Mouse (Mus musculus): ENCODE results near the gene Phrf1. TPM values are rescaled to one million over a fixed set of nuclear protein-coding genes. Genes with fewer than 3 reads are reported as not detected.

Gene Phrf1
- total and polyA plus RNA-seq, 2 experiments, result 8.1 to 9.2 TPM

DNA sequence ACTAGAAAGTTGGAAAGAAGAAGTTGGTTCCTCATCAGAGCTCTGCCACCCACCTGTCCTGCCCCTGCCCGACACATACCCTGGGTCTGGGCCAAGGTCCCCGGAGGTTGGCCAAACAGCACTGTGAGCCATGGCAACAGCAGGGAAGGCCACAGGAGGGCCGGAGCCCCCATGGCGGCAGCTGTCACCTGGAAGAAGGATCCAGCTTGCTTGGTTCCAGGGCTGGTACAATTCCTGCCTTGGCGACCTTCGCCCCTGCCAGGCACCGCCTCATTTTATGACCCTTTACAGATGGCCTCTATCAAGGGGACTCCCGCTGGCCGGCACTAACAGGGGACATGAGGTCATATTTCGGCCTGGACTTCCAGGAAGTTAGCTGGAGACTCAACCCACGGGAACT is 48.0 kb downstream of the Phrf1 start, which contains the start of gene Cdhr5:
Cdhr5 (minus strand) TSS at position 241 of the 400 bp plus-strand sequence.
- peak; percentile 68 for DNase-seq (ENCODE audit: extremely low read depth, low read depth, low spot score)
- 25% methylated on average over 11 of the region's 11 CpGs for WGBS
- H3K27me3 ChIP-seq (ENCODE audit: control insufficient read depth, insufficient read depth, low read length), result peaks cover 5% of the 10 kb centered on the region; the same call in 1 of the 2 replicates

DNA sequence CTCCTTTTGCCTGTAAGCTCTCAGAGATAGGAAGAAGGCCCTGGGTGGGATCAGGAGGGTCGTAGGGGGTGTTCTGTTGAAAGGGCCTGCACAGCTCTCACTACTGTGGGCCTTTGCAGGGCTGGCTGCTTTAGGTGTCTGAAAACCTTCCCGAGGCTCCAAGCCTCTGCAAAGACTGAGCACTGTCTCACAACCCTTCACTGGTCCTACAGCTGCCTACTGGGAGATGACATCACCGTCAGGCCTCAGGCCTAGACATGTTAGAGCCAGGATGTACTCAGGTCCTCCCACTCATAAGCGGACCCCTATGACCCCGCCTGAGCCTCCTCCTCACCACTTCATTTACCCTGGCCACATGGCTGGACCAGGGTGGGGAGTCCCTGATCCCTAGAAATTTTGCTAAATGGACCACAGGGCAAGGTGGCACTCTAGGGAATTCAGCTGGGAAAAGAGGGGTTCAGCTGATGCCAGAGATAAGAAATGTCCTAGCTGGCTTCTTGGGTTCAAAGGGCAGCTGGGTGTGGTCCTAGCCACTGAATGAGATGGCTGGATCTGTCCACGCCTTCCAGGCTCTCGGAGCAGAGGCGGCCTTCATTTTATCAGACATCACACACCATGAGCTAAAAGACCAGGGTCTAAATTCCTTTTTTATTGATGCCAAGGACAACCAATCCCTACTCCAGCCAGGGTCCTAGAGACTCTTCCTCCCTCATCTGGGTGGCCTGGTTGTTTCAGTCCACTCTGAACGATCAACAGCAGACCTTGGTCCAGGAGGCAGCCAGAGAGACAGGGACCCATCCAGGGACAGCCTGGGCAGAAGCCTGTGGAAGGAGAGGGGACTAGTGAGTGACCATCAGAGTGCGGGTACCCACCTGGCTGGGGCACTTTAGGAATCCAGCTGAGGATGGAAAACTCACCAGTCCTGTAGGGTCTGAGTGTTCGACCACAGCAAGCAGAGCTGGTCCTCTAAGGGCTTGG is 49.4 kb downstream of the Phrf1 start:
- no peak overlapping the region for H3K9ac ChIP-seq (ENCODE audit: low read depth, low read length)
- 90% methylated on average over 11 of the region's 11 CpGs for WGBS
- no peak for DNase-seq (ENCODE audit: extremely low read depth, low read depth, low spot score)
- no peaks in the 10 kb centered on the region; the same call in 1 of the 2 replicates for H3K79me2 ChIP-seq (ENCODE audit: control insufficient read depth, insufficient read depth, low read length)
- peaks cover 5% of the 10 kb centered on the region; the same call in 1 of the 2 replicates for H3K27me3 ChIP-seq (ENCODE audit: control insufficient read depth, insufficient read depth, low read length)
- H3K4me3 ChIP-seq (ENCODE audit: insufficient read depth, low read depth, low read length), result no peak overlapping the region
- H3K36me3 ChIP-seq (ENCODE audit: control insufficient read depth, insufficient read depth, low read length), result no peaks in the 10 kb centered on the region
- no peak for TF ChIP-seq POLR2A (IDR thresholded peaks at IDR 0.05; ENCODE audit: extremely low read depth, insufficient read depth, low read length)
- TF ChIP-seq CTCF (IDR thresholded peaks at IDR 0.05; ENCODE audit: low read depth, low read length), result no peak
- no peak overlapping the region for H3K27ac ChIP-seq (replicated peaks; ENCODE audit: insufficient read depth, low read depth, low read length)
- peaks cover 5% of the 10 kb centered on the region; the same call in 1 of the 2 replicates for H3K4me1 ChIP-seq (ENCODE audit: control insufficient read depth, insufficient read depth, low read length)

More for the DNA sequence above, 48.0 kb downstream of the Phrf1 start, which contains the start of gene Cdhr5:
- no peak for TF ChIP-seq POLR2A (IDR thresholded peaks at IDR 0.05; ENCODE audit: extremely low read depth, insufficient read depth, low read length)
- no peak for TF ChIP-seq CTCF (IDR thresholded peaks at IDR 0.05; ENCODE audit: low read depth, low read length)
- Histone ChIP-seq H3K36me3 (ENCODE audit: control insufficient read depth, insufficient read depth, low read length) (no peaks in the 10 kb centered on the region), H3K4me3 (ENCODE audit: insufficient read depth, low read depth, low read length) (peak within 1 kb of the TSS; percentile 91), H3K27ac (replicated peaks; ENCODE audit: insufficient read depth, low read depth, low read length) (peak within 1 kb of the TSS; percentile 80), H3K9ac (ENCODE audit: low read depth, low read length) (peak within 1 kb of the TSS; percentile 86), H3K79me2 (ENCODE audit: control insufficient read depth, insufficient read depth, low read length) (no peaks in the 10 kb centered on the region; the same call in 1 of the 2 replicates), H3K4me1 (ENCODE audit: control insufficient read depth, insufficient read depth, low read length) (peaks cover 5% of the 10 kb centered on the region; the same call in 1 of the 2 replicates)

DNA sequence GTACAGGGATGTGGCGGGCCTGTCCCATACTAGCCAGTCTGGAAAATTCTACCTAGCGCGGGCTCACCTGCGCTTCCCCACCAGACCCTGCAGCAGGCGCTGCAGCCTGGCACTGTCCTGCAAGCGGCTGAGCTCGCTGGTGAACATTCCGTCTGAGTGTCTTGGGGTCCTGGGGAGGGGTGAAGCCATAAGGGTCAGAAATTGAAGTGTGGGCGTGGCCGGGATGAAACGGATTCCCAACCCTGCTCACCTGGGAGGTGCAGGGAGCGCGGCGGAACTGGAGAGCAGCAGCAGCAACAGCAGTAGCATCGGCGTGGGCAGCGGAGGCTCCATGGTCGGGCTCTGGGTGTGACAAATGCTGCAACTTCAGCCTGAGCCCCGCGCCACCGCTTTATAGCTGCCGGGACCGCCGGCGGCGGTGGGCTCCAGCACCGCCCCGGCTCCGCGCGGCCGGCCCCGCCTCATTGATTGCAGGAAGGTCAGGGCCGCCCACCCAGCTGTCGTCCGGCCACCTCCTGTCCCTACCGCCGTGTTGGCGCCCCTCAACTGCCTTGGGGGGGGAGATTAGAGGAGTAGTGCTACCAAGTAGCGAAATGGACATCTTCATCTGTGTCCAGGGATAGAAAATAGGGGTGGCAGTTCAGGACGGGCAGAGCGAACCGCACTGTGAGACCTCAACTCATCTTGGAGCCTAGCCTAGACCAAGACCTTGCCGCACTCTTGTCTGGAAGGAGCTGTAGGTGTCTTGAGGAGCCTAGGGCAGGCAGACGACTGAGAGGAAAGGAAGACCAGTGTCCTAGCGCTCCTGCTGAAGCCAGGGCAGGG is 50.4 kb downstream of the Phrf1 start, which contains the start of gene Sct:
Sct (minus strand) TSS at position 368 of the 825 bp plus-strand sequence.
- Histone ChIP-seq H3K36me3 (ENCODE audit: control insufficient read depth, insufficient read depth, low read length) (no peaks in the 10 kb centered on the region), H3K27me3 (ENCODE audit: control insufficient read depth, insufficient read depth, low read length) (peaks cover 5% of the 10 kb centered on the region; the same call in 1 of the 2 replicates), H3K27ac (replicated peaks; ENCODE audit: insufficient read depth, low read depth, low read length) (no peak within 1 kb of the TSS), H3K4me3 (ENCODE audit: insufficient read depth, low read depth, low read length) (peak within 1 kb of the TSS; percentile 20; the same call in 1 of the 2 replicates), H3K9ac (ENCODE audit: low read depth, low read length) (no peak within 1 kb of the TSS), H3K79me2 (ENCODE audit: control insufficient read depth, insufficient read depth, low read length) (no peaks in the 10 kb centered on the region; the same call in 1 of the 2 replicates), H3K4me1 (ENCODE audit: control insufficient read depth, insufficient read depth, low read length) (peaks cover 5% of the 10 kb centered on the region; the same call in 1 of the 2 replicates)
- TF ChIP-seq CTCF (IDR thresholded peaks at IDR 0.05; ENCODE audit: low read depth, low read length) (peak; percentile 58), POLR2A (IDR thresholded peaks at IDR 0.05; ENCODE audit: extremely low read depth, insufficient read depth, low read length) (no peak)
- no peak for DNase-seq (ENCODE audit: extremely low read depth, low read depth, low spot score)
- 16% methylated on average over 46 of the region's 46 CpGs for WGBS

DNA sequence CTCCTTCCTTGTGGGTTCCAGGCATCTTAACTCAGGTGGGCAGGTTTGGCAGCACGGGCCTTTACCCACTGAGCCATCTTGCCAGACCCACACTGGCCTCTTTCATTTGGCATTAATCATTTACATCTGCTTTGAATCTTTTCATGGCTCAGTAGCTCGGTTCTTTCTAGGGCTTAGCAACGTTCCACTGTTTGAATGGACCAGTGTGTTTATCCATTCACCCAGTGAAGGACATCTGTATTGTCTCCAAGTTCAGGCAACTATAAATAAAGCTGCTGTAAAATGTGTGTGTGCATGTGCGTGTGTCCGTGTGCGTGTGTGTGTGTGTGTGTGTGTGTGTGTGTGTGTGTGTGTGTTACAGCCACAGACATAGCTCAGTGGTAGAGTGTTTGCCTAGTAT is 52.9 kb downstream of the Phrf1 start:
- Histone ChIP-seq H3K4me3 (ENCODE audit: insufficient read depth, low read depth, low read length) (no peak overlapping the region), H3K4me1 (ENCODE audit: control insufficient read depth, insufficient read depth, low read length) (no peaks in the 10 kb centered on the region), H3K36me3 (ENCODE audit: control insufficient read depth, insufficient read depth, low read length) (no peaks in the 10 kb centered on the region), H3K27ac (replicated peaks; ENCODE audit: insufficient read depth, low read depth, low read length) (no peak overlapping the region), H3K9ac (ENCODE audit: low read depth, low read length) (no peak overlapping the region), H3K27me3 (ENCODE audit: control insufficient read depth, insufficient read depth, low read length) (peaks cover 5% of the 10 kb centered on the region; the same call in 1 of the 2 replicates), H3K79me2 (ENCODE audit: control insufficient read depth, insufficient read depth, low read length) (no peaks in the 10 kb centered on the region)
- 92% methylated on average over 6 of the region's 6 CpGs for WGBS
- TF ChIP-seq POLR2A (IDR thresholded peaks at IDR 0.05; ENCODE audit: extremely low read depth, insufficient read depth, low read length) (no peak), CTCF (IDR thresholded peaks at IDR 0.05; ENCODE audit: low read depth, low read length) (no peak)
- DNase-seq (ENCODE audit: extremely low read depth, low read depth, low spot score), result no peak

DNA sequence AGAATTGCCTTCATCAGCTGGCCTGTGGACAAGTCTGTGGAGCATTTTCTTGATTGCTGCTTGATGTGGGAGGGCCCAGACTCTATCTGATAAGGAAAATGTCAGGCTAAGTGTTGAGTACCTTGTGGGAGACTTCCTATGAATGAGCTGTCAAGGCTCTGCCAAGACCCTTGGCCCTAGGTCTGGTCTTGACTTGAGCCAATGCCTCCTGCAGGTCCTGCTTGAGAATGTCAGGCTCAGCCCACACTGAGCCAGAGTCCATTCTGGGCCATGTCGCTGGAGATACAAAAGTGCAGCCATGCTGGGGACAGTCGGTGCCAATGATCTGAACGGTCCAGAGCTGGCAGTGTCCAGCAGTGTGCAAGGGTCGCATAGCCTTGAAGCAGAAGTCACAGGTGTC is 54.2 kb downstream of the Phrf1 start:
- peaks cover 5% of the 10 kb centered on the region; the same call in 1 of the 2 replicates for H3K27me3 ChIP-seq (ENCODE audit: control insufficient read depth, insufficient read depth, low read length)

More for the DNA sequence above, 54.2 kb downstream of the Phrf1 start:
- Histone ChIP-seq H3K27ac (replicated peaks; ENCODE audit: insufficient read depth, low read depth, low read length) (no peak overlapping the region), H3K9ac (ENCODE audit: low read depth, low read length) (no peak overlapping the region), H3K4me1 (ENCODE audit: control insufficient read depth, insufficient read depth, low read length) (no peaks in the 10 kb centered on the region), H3K4me3 (ENCODE audit: insufficient read depth, low read depth, low read length) (no peak overlapping the region), H3K36me3 (ENCODE audit: control insufficient read depth, insufficient read depth, low read length) (no peaks in the 10 kb centered on the region), H3K79me2 (ENCODE audit: control insufficient read depth, insufficient read depth, low read length) (no peaks in the 10 kb centered on the region)
- TF ChIP-seq CTCF (IDR thresholded peaks at IDR 0.05; ENCODE audit: low read depth, low read length) (no peak), POLR2A (IDR thresholded peaks at IDR 0.05; ENCODE audit: extremely low read depth, insufficient read depth, low read length) (no peak)
- WGBS, result 29% methylated on average over 4 of the region's 4 CpGs
- no peak for DNase-seq (ENCODE audit: extremely low read depth, low read depth, low spot score)

All from liver, adult 2 months (tissue).